Mouse (Mus musculus) forebrain, embryonic 10.5 days (tissue): ENCODE measurements around the gene Nedd9. TPM values are rescaled to one million over a fixed set of nuclear protein-coding genes. Genes with fewer than 3 reads are reported as not detected.
"Not testable (repeated sequence)": the region's sequence is repeated elsewhere in the genome, so short reads cannot be mapped to it uniquely, and the experiment has no call there.

Experiments
- DNase-seq: peaks from one replicate; pipeline ENCODE4 v3.0.0-alpha.2; 2017; ENCODE audit warnings: low spot score; ENCODE audit errors: extremely low spot score
- H3K27ac ChIP-seq: fragments of 300-500 bp; sonication (generic); 2 replicates; pipeline ENCODE4 v1.5.1; 2016; ENCODE audit warnings: mild to moderate bottlenecking
- H3K27me3 ChIP-seq: fragments of 300-500 bp; sonication (generic); 2 replicates; pipeline ENCODE4 v1.6.1; 2016; ENCODE audit warnings: mild to moderate bottlenecking; ENCODE audit not compliant: poor library complexity, severe bottlenecking
- H3K36me3 ChIP-seq: fragments of 300-500 bp; sonication (generic); replicated peaks from 2 replicates; pipeline ENCODE4 v1.6.1; 2016; ENCODE audit warnings: mild to moderate bottlenecking, moderate library complexity
- H3K4me1 ChIP-seq: fragments of 300-500 bp; sonication (generic); 2 replicates; pipeline ENCODE4 v1.6.1; 2016
- H3K4me3 ChIP-seq: fragments of 300-500 bp; sonication (generic); 2 replicates; pipeline ENCODE4 v1.5.1; 2016; ENCODE audit warnings: mild to moderate bottlenecking, moderate library complexity
- H3K9me3 ChIP-seq: fragments of 300-500 bp; sonication (generic); 2 replicates; pipeline ENCODE4 v1.6.1; 2016; ENCODE audit warnings: mild to moderate bottlenecking, moderate library complexity
- WGBS: fragments of 180-500 bp; shearing (Covaris S2); methylation state at CpG from one replicate; pipeline ENCODE4 v1.1.7; 2016; 5-methylcytosine and 5-hydroxymethylcytosine counted together
- polyA plus RNA-seq: library from polyadenylated mRNA; unstranded; fragments of >200 nt; fragmentation: Nextera tagmentation; extraction: Ambion mirVana; gene quantifications from 2 replicates; pipeline ENCODE4 v1.2.1, GENCODE M21; 2016

Gene Nedd9
- polyA plus RNA-seq, 1 experiment from 2014 or later = 18.4 TPM

GRCm38 (mm10) chr13:41371547-41371946 is 115.6 kb downstream of the Nedd9 start:
- Histone ChIP-seq H3K27me3 (no peaks in the 10 kb centered on the region), H3K36me3 (no peaks in the 10 kb centered on the region), H3K27ac (no peak overlapping the region), H3K9me3 (no peaks in the 10 kb centered on the region), H3K4me1 (peaks cover 13% of the 10 kb centered on the region; the same call in 1 of the 2 replicates), H3K4me3 (no peak overlapping the region)
- no peak for DNase-seq
- 93% methylated on average over 3 of the region's 3 CpGs for WGBS

DNA sequence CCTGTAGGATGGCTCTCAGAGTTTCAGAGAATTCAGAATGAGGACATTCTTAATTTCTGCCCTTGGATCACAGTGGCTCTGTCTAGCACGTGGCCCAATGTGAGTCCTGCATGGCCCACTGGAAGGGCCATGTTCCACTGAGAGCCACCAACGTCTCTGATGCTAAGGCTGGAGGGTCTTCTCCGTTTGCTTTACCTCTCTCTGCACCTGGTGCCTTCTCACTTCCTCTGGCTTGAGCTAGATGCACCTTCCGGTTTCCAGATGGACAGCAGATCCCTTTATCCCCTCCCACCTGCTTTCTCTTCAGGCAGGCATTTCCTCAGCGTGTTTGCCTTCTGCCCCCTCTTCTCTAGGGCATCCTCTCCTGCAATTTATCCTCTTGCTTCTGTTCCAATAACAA is 118.5 kb downstream of the Nedd9 start:
- Histone ChIP-seq H3K4me3 (no peak overlapping the region), H3K27me3 (no peaks in the 10 kb centered on the region), H3K27ac (no peak overlapping the region), H3K9me3 (no peaks in the 10 kb centered on the region), H3K4me1 (peaks cover 18% of the 10 kb centered on the region; the same call in 1 of the 2 replicates), H3K36me3 (no peaks in the 10 kb centered on the region)
- no peak for DNase-seq
- whole genome bisulfite sequencing = 81% methylated on average over 5 of the region's 5 CpGs

DNA sequence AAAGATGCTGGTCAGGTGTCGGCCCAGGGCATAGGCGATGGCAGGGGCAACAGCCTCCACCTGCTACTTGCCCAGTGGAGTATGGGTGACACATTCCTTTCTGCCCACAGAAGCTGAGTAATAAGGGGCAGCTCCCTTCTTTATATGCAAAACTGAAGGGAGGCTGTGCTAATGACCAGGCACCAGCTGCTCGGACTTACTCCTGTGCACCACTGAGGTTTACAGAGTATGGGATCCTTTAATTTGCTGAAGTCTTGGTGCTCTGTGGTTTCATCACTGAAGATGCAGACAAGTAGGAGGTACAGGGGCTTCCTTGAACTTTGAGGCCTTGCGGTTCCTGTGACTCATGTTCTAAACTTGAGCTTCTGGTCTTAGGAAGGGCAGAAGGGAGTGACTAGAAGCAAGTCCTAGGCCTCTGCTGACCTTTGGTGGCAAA is 120.0 kb downstream of the Nedd9 start:
- Histone ChIP-seq H3K4me3 (no peak overlapping the region), H3K27ac (no peak overlapping the region), H3K27me3 (no peaks in the 10 kb centered on the region), H3K9me3 (no peaks in the 10 kb centered on the region), H3K4me1 (peaks cover 13% of the 10 kb centered on the region; the same call in 1 of the 2 replicates), H3K36me3 (no peaks in the 10 kb centered on the region)
- no peak for DNase-seq
- WGBS = 93% methylated on average over 4 of the region's 4 CpGs

DNA sequence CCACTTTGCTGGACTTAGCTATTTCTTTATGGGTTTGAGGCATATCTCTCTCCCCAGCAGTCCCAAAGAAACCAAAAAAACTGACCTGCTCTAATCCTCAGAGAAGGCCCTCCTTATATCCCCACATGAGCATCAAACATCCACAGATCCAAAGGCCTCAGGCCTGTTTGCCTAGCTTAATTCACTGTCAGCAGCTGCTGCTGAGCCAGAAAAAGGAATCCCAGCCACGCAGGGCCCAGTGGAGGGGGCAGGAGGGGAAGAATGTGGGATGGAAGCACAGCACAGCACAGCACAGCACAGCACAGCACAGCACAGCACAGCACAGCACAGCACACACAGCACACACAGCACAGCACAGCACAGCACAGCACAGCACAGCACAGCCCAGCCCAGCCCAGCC is 120.6 kb downstream of the Nedd9 start:
- H3K9me3 ChIP-seq, H3K36me3 ChIP-seq, DNase-seq, H3K4me3 ChIP-seq, H3K27me3 ChIP-seq: not testable (repeated sequence)
- peak overlapping the region; percentile 56 for H3K27ac ChIP-seq
- WGBS = 18% methylated on average over 1 of the region's 1 CpGs
- peaks cover 19% of the 10 kb centered on the region for H3K4me1 ChIP-seq

DNA sequence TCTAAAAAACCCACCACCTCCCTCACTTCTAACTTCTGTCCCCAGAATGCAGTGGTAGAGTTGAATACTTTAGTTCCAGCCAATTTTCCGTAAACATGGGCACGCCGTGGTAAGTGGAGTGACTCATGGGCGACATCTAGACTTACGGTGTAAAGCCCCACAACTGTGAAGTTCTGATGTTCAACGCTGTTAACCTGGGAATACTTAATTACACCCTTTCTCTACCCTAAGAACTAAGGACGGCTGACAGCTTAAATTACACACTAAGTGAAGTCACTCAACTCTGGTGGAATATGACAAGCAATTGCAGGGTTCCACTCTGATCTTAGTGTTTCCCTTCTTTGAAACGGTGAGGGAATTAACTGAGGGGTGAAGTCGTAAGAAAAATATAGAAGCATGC is 122.9 kb downstream of the Nedd9 start:
- Histone ChIP-seq H3K36me3 (no peaks in the 10 kb centered on the region), H3K27ac (no peak overlapping the region), H3K4me1 (peaks cover 42% of the 10 kb centered on the region), H3K27me3 (peaks cover 7% of the 10 kb centered on the region), H3K9me3 (no peaks in the 10 kb centered on the region), H3K4me3 (no peak overlapping the region)
- 84% methylated on average over 9 of the region's 9 CpGs for WGBS
- DNase-seq = no peak

DNA sequence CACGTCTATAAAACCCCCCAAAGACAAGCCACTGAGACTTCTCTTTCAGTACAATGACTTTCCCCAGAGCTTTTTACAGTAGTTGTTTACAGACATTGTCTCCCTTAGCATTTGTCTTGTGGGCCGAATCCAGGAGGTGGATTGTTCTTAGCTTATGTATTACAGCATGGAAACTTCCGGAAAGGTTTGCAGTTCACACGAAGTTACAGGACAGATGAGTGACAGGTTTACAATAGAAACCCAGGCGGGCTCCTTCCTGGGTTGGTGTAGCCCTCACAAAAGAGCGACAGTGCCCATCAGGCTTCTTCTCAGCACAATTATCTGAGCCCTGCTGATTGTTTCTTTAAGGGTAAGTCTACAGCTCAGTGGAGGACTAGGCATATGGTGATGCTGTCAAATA is 124.3 kb downstream of the Nedd9 start:
- H3K36me3 ChIP-seq = no peaks in the 10 kb centered on the region
- 79% methylated on average over 6 of the region's 6 CpGs for WGBS
- no peak for DNase-seq
- H3K27ac ChIP-seq = no peak overlapping the region
- H3K27me3 ChIP-seq = peaks cover 7% of the 10 kb centered on the region
- peaks cover 50% of the 10 kb centered on the region for H3K4me1 ChIP-seq
- no peaks in the 10 kb centered on the region for H3K9me3 ChIP-seq
- no peak overlapping the region for H3K4me3 ChIP-seq

DNA sequence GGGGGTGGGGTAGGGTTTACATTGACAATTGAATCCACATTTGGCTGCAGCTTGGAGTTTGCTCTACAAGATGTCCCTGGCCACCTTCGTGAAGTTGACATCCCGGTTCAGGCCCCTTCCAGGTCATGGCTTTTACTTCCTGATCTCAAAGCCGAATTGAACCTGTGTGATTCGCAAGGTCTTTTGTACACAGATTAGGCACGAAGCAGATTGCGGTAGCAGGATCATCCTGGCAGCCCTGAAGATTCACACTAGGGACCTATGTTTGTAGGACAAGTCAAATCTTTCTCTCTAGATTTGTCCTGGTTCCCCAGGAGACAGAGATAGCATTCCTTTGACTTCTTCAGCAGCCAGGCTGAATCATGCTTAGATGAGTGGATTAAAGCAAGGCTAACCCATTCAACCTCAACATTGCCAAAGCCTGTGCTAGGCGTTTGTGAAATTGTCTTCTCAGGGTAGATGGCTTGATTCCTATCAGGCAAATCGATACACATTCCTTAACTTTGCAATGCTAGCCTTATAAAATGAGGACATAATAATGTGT is 126.8 kb downstream of the Nedd9 start:
- H3K4me1 ChIP-seq = peaks cover 62% of the 10 kb centered on the region
- peak; percentile 31 for DNase-seq
- WGBS = 18% methylated on average over 8 of the region's 8 CpGs
- H3K36me3 ChIP-seq = no peaks in the 10 kb centered on the region
- peaks cover 7% of the 10 kb centered on the region for H3K27me3 ChIP-seq
- H3K27ac ChIP-seq = peak overlapping the region; percentile 92
- peak overlapping the region; percentile 73 for H3K4me3 ChIP-seq
- no peaks in the 10 kb centered on the region for H3K9me3 ChIP-seq

DNA sequence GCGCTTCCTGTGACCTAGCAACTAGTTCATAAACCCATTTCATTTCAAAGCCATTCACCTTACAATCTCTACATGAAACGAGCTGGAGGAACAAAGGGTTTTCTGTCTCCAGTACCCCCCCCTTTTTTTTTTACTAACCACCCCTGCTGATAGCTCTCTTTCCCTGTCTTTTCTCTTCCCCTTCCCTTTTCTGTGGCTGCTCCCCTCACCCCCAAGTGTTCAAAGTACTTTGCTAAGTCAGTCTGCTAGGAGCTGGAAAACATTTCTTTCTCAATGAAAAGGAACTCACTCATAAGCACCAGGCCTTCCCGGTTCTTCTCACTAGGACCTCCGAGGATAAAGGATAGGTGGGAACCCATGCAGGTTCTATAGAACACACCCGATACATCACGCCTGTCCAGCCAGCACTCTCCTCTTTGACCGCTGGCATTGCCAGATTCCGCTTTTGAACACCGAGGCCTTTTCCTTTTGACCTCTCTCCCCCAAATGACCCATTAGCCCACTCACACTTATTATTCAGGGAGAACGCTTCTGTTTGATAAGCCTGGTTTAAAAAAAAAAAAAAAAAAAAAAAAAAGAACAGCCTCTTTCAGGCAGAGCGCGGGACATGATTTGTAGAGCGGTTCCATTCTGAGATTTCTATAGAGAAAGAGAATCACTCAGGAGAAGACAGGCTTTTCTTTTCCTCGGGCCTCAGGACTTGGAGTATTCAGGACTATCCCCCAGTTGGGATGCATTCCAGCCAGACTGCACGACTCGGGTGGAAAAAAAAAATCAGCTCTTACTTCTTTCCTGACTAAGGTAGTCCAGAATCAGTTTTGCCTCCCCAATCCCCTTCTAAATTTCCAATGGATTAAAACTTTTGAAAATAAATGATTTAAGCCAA is 127.6 kb downstream of the Nedd9 start:
- H3K27ac ChIP-seq = peak overlapping the region; percentile 92
- H3K27me3 ChIP-seq = peaks cover 7% of the 10 kb centered on the region
- H3K4me3 ChIP-seq = peak overlapping the region; percentile 73
- peak; percentile 68 for DNase-seq
- no peaks in the 10 kb centered on the region for H3K36me3 ChIP-seq
- no peaks in the 10 kb centered on the region for H3K9me3 ChIP-seq
- WGBS = under 1% methylated on average over 16 of the region's 16 CpGs
- peaks cover 70% of the 10 kb centered on the region for H3K4me1 ChIP-seq

GRCm38 (mm10) chr13:41358480-41359180 is 128.5 kb downstream of the Nedd9 start:
- Histone ChIP-seq H3K27ac (peak overlapping the region; percentile 92), H3K36me3 (no peaks in the 10 kb centered on the region), H3K27me3 (peaks cover 7% of the 10 kb centered on the region), H3K9me3 (no peaks in the 10 kb centered on the region), H3K4me3 (peak overlapping the region; percentile 73), H3K4me1 (peaks cover 79% of the 10 kb centered on the region)
- under 1% methylated on average over 42 of the region's 42 CpGs for WGBS
- DNase-seq = peak; percentile 95

GRCm38 (mm10) chr13:41358009-41358408 is 129.2 kb downstream of the Nedd9 start:
- Histone ChIP-seq H3K4me1 (peaks cover 84% of the 10 kb centered on the region), H3K27me3 (peaks cover 7% of the 10 kb centered on the region), H3K27ac (peak overlapping the region; percentile 92), H3K4me3 (peak overlapping the region; percentile 73), H3K36me3 (no peaks in the 10 kb centered on the region), H3K9me3 (no peaks in the 10 kb centered on the region)
- peak; percentile 23 for DNase-seq
- 25% methylated on average over 10 of the region's 10 CpGs for WGBS

- DNase-seq = no peak
- Histone ChIP-seq H3K9me3 (no peaks in the 10 kb centered on the region), H3K36me3 (no peaks in the 10 kb centered on the region), H3K27me3 (peaks cover 7% of the 10 kb centered on the region), H3K4me1 (peaks cover 88% of the 10 kb centered on the region), H3K27ac (peak overlapping the region; percentile 92), H3K4me3 (peak overlapping the region; percentile 73)
- 42% methylated on average over 3 of the region's 3 CpGs for WGBS
These were observed 129.6 kb downstream of the Nedd9 start for GRCm38 (mm10) chr13:41357586-41357985.

DNA sequence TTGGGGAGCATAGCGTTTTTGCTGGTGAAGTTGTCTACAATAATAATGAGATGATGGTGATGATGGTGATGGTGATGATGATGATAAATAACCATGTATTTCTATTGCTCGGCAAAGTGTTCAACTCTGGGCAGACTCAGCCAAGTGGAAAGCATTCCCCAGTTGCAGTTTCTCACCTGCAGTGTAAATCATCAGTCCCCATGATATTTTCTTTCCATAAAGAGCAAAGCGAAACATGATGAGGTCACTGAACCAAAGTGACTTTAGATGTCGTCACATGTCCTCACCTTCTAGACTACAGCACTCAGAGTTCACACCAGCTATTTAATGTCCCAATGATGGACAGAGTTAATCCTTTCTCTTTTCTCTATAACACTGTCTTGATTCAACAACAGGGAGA is 130.0 kb downstream of the Nedd9 start:
- peaks cover 92% of the 10 kb centered on the region for H3K4me1 ChIP-seq
- H3K4me3 ChIP-seq = peak overlapping the region; percentile 73

More for the DNA sequence above, 130.0 kb downstream of the Nedd9 start:
- no peak for DNase-seq
- Histone ChIP-seq H3K36me3 (no peaks in the 10 kb centered on the region), H3K27me3 (peaks cover 7% of the 10 kb centered on the region), H3K27ac (no peak overlapping the region; the same call in 1 of the 2 replicates), H3K9me3 (no peaks in the 10 kb centered on the region)
- 80% methylated on average over 4 of the region's 4 CpGs for WGBS
